ENCODE assay signal across 21 mouse cellular contexts in genomic region chr8:127151706-127152105, GRCm38 (mm10).
DNase-seq lines count a peak whose midpoint lies in the region; ATAC-seq and TF ChIP-seq lines count a peak whose summit lies in the region.
"Had no signal": no experiment of that assay in that cellular context is flagged by ENCODE, and none has a peak within 500 bp of the region (broad histone marks: within the 10 kb centered on the region; RNA-seq: fewer than 3 reads in every experiment).

No protein-coding gene starts in this region.

- no peak for TF ChIP-seq CTCF in kidney, adult 2 months (conservative IDR thresholded peaks at IDR 0.05; ENCODE audit: insufficient read depth, insufficient read length, low read depth, low read length)

- H3K9ac ChIP-seq in forebrain, embryonic 14.5 days (ENCODE audit: low read length): no peak overlapping the region
- no peak overlapping the region for H3K9ac ChIP-seq in forebrain, embryonic 12.5 days
- no peak overlapping the region for H3K9ac ChIP-seq in midbrain, embryonic 16.5 days (ENCODE audit: low read depth, low read length)
- H3K9ac ChIP-seq in midbrain, embryonic 15.5 days: no peak overlapping the region
- H3K9ac ChIP-seq: heart, embryonic 13.5 days; hindbrain, embryonic 15.5 days; liver, embryonic 13.5 days; lung, embryonic 15.5 days; neural tube, embryonic 15.5 days had no signal

- no peaks in the 10 kb centered on the region for H3K36me3 ChIP-seq in forebrain, embryonic 14.5 days (ENCODE audit: control insufficient read depth, insufficient read depth, low read length)
- H3K36me3 ChIP-seq in forebrain, embryonic 12.5 days (replicated peaks): no peaks in the 10 kb centered on the region
- H3K36me3 ChIP-seq in kidney, adult 2 months (ENCODE audit: control insufficient read depth, insufficient read depth, low read length): no peaks in the 10 kb centered on the region
- no peaks in the 10 kb centered on the region for H3K36me3 ChIP-seq in midbrain, embryonic 16.5 days (ENCODE audit: control insufficient read depth, insufficient read depth, low read length)
- H3K36me3 ChIP-seq in midbrain, embryonic 15.5 days (replicated peaks): no peaks in the 10 kb centered on the region
- H3K36me3 ChIP-seq: heart, embryonic 13.5 days; hindbrain, embryonic 15.5 days; liver, embryonic 13.5 days; lung, embryonic 15.5 days; neural tube, embryonic 15.5 days had no signal

- H3K9me3 ChIP-seq in forebrain, embryonic 14.5 days (replicated peaks; ENCODE audit: control insufficient read depth, low read length): no peaks in the 10 kb centered on the region
- no peaks in the 10 kb centered on the region for H3K9me3 ChIP-seq in forebrain, embryonic 12.5 days
- H3K9me3 ChIP-seq in midbrain, embryonic 16.5 days (replicated peaks; ENCODE audit: control insufficient read depth, low read length, poor library complexity, severe bottlenecking): no peaks in the 10 kb centered on the region
- no peaks in the 10 kb centered on the region for H3K9me3 ChIP-seq in midbrain, embryonic 15.5 days
- H3K9me3 ChIP-seq: heart, embryonic 13.5 days; hindbrain, embryonic 15.5 days; liver, embryonic 13.5 days; lung, embryonic 15.5 days; megakaryocyte, embryonic 14.5 days; neural tube, embryonic 15.5 days had no signal

- WGBS in forebrain, embryonic 14.5 days: 68% methylated on average over 3 of the region's 3 CpGs
- 65% methylated on average over 3 of the region's 3 CpGs for WGBS in forebrain, embryonic 12.5 days
- 38% methylated on average over 3 of the region's 3 CpGs for WGBS in kidney, adult 2 months
- WGBS in midbrain, embryonic 16.5 days: 57% methylated on average over 3 of the region's 3 CpGs
- WGBS in midbrain, embryonic 15.5 days: 49% methylated on average over 3 of the region's 3 CpGs

- TF ChIP-seq POLR2A in kidney, adult 2 months (IDR thresholded peaks at IDR 0.05; ENCODE audit: low read depth, low read length): no peak

- no peak overlapping the region for H3K27ac ChIP-seq in forebrain, embryonic 14.5 days (ENCODE audit: low read depth, low read length)
- H3K27ac ChIP-seq in forebrain, embryonic 12.5 days: no peak overlapping the region
- H3K27ac ChIP-seq in kidney, adult 2 months (ENCODE audit: insufficient read depth, low read depth, low read length): no peak overlapping the region
- H3K27ac ChIP-seq in midbrain, embryonic 16.5 days (ENCODE audit: low read length): no peak overlapping the region
- H3K27ac ChIP-seq in midbrain, embryonic 15.5 days: no peak overlapping the region
- H3K27ac ChIP-seq: heart, embryonic 13.5 days; hindbrain, embryonic 15.5 days; liver, embryonic 13.5 days; lung, embryonic 15.5 days; neural tube, embryonic 15.5 days had no signal

- ATAC-seq in forebrain, embryonic 14.5 days: no peak
- ATAC-seq in forebrain, embryonic 12.5 days (ENCODE audit: low FRiP score): no peak
- ATAC-seq in midbrain, embryonic 16.5 days: 0 out of 2 replicates have a peak, but pooled peaks have one; percentile 32
- no peak for ATAC-seq in midbrain, embryonic 15.5 days (replicated peaks)
- ATAC-seq in megakaryocyte-erythroid progenitor cell, adult 5-6 weeks (replicated peaks; ENCODE audit: low FRiP score, low TSS enrichment, poor library complexity, severe bottlenecking): no peak

- no peaks in the 10 kb centered on the region for H3K4me1 ChIP-seq in forebrain, embryonic 14.5 days (ENCODE audit: control insufficient read depth, insufficient read depth, low read length)
- peaks cover 10% of the 10 kb centered on the region; the same call in 1 of the 2 replicates for H3K4me1 ChIP-seq in forebrain, embryonic 12.5 days
- H3K4me1 ChIP-seq in kidney, adult 2 months (ENCODE audit: control insufficient read depth, insufficient read depth, low read length): peaks cover 18% of the 10 kb centered on the region
- peaks cover 4% of the 10 kb centered on the region; the same call in 1 of the 2 replicates for H3K4me1 ChIP-seq in midbrain, embryonic 16.5 days (ENCODE audit: control insufficient read depth, insufficient read depth, low read length)
- peaks cover 18% of the 10 kb centered on the region for H3K4me1 ChIP-seq in midbrain, embryonic 15.5 days

- H3K4me2 ChIP-seq in forebrain, embryonic 14.5 days (ENCODE audit: low read length): no peak overlapping the region
- H3K4me2 ChIP-seq in forebrain, embryonic 12.5 days: no peak overlapping the region
- no peak overlapping the region for H3K4me2 ChIP-seq in midbrain, embryonic 16.5 days (ENCODE audit: low read length)
- H3K4me2 ChIP-seq in midbrain, embryonic 15.5 days: no peak overlapping the region
- H3K4me2 ChIP-seq: heart, embryonic 13.5 days; hindbrain, embryonic 15.5 days; liver, embryonic 13.5 days; lung, embryonic 15.5 days; neural tube, embryonic 15.5 days had no signal

- H3K4me3 ChIP-seq in forebrain, embryonic 14.5 days (ENCODE audit: low read depth, low read length): no peak overlapping the region
- no peak overlapping the region for H3K4me3 ChIP-seq in forebrain, embryonic 12.5 days (replicated peaks)
- no peak overlapping the region for H3K4me3 ChIP-seq in kidney, adult 2 months (ENCODE audit: insufficient read depth, low read depth, low read length)
- H3K4me3 ChIP-seq in midbrain, embryonic 16.5 days (ENCODE audit: low read depth, low read length): no peak overlapping the region
- no peak overlapping the region for H3K4me3 ChIP-seq in midbrain, embryonic 15.5 days
- H3K4me3 ChIP-seq: heart, embryonic 13.5 days; hindbrain, embryonic 15.5 days; liver, embryonic 13.5 days; lung, embryonic 15.5 days; megakaryocyte, embryonic 14.5 days; neural tube, embryonic 15.5 days had no signal

- H3K27me3 ChIP-seq in forebrain, embryonic 14.5 days (replicated peaks; ENCODE audit: control insufficient read depth, insufficient read depth, low read length): no peaks in the 10 kb centered on the region
- H3K27me3 ChIP-seq in forebrain, embryonic 12.5 days: no peaks in the 10 kb centered on the region
- H3K27me3 ChIP-seq in kidney, adult 2 months (replicated peaks; ENCODE audit: control insufficient read depth, insufficient read depth, low read length): no peaks in the 10 kb centered on the region
- no peaks in the 10 kb centered on the region for H3K27me3 ChIP-seq in midbrain, embryonic 16.5 days (ENCODE audit: control insufficient read depth, insufficient read depth, low read depth, low read length)
- no peaks in the 10 kb centered on the region for H3K27me3 ChIP-seq in midbrain, embryonic 15.5 days (replicated peaks)
- H3K27me3 ChIP-seq: heart, embryonic 13.5 days; hindbrain, embryonic 15.5 days; liver, embryonic 13.5 days; lung, embryonic 15.5 days; neural tube, embryonic 15.5 days had no signal

- peak; percentile 27 for DNase-seq in forebrain, embryonic 14.5 days (ENCODE audit: low spot score)
- DNase-seq in kidney, adult 2 months: peak; percentile 45
- DNase-seq in kidney, adult 11 months: no peak
- DNase-seq: adrenal gland, postnatal 10 days; cerebellum, adult 8-10 months; cerebellum, postnatal 36 days; gastrocnemius, postnatal 25 days; kidney, adult 9 months; kidney, postnatal 14 days; liver, embryonic 13.5 days; thymus, adult 18-20 months; thymus, postnatal 4 days had no signal
